Mouse (Mus musculus) olfactory bulb, adult 2 months (tissue): ENCODE measurements at regions not wholly inside any gene's neighbourhood (a gene's known extent, or its start where the extent isn't known, plus 50 kb on each side); places are given as distances from the start of the nearest gene placed in this dataset.

Experiments
- H3K27ac ChIP-seq: fragments of 200-500 bp; 2 replicates; pipeline ENCODE4 v1.5.1; 2012; ENCODE audit warnings: low read depth, low read length; ENCODE audit not compliant: insufficient read depth
- H3K4me1 ChIP-seq: fragments of 200-500 bp; 2 replicates; pipeline ENCODE4 v1.6.1; 2012; ENCODE audit warnings: low read length; ENCODE audit not compliant: control insufficient read depth, insufficient read depth
- H3K4me3 ChIP-seq: fragments of 200-500 bp; 2 replicates; pipeline ENCODE4 v1.5.1; 2012; ENCODE audit warnings: mild to moderate bottlenecking, low read depth, low read length, moderate library complexity; ENCODE audit not compliant: insufficient read depth
- CTCF ChIP-seq: fragments of 200-500 bp; IDR thresholded peaks from 2 replicates; pipeline ENCODE4 v1.5.1; 2012; ENCODE audit warnings: low read depth, mild to moderate bottlenecking, low read length, moderate library complexity; ENCODE audit not compliant: insufficient read depth
- POLR2A ChIP-seq: fragments of 200-500 bp; IDR thresholded peaks from 2 replicates; pipeline ENCODE4 v1.6.1; 2012; ENCODE audit warnings: mild to moderate bottlenecking, low read depth, low read length, moderate library complexity; ENCODE audit not compliant: insufficient read depth
- WGBS: fragments of 180-500 bp; shearing (Covaris S2); methylation state at CpG from one replicate; pipeline ENCODE4 v1.1.7; 2018; 5-methylcytosine and 5-hydroxymethylcytosine counted together

GRCm38 (mm10) chr16:77239176-77239790 lies 225.8 kb downstream of the Usp25 start:
- 61% methylated on average over 9 of the region's 9 CpGs for WGBS
- H3K4me1 ChIP-seq, result no peaks in the 10 kb centered on the region
- TF ChIP-seq POLR2A, result no peak
- no peak for TF ChIP-seq CTCF
- 0 out of 2 replicates have a peak overlapping the region, but pooled peaks have one; percentile 37 for H3K27ac ChIP-seq
- no peak overlapping the region for H3K4me3 ChIP-seq

DNA sequence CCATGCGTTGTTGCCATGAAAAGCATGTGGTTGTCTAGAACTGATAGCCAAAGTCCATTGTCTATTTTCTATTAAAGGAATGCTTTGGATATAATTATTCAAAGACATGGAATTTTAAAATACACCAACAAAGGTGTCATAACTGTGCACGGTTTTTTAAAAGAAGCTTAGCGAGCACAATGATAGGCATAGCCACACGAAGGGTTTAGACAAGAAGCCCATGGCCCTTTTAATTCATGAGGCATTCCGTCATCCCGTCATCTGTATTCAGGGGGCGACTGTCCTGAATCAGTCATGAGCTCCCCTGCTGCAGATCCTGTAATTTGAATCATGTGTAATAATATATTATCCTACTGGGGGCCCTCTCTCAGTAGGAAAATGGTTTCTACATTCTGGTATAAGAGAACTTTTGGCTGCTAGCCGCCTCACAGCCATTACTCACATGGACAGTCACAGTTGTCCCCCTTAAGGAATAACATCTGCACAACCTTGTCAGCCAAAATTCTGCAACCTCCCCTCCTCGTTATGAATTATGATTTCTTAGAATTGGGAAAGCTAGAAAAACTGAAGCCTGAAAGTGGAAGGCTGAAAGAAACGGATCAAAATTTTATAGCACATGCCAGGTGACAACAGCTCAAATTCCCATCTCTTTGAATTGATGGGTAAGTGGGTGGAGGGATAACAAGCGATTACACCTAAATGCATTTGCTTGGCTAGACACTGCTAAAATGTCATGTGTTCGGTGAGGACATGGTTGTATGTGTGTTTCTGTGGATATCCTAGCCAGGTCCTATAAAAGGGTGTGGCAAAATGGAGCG lies 225.1 kb downstream of the Usp25 start:
- no peak for TF ChIP-seq POLR2A
- TF ChIP-seq CTCF, result no peak
- Histone ChIP-seq H3K27ac (0 out of 2 replicates have a peak overlapping the region, but pooled peaks have one; percentile 37), H3K4me3 (no peak overlapping the region), H3K4me1 (no peaks in the 10 kb centered on the region)
- 68% methylated on average over 13 of the region's 13 CpGs for WGBS

DNA sequence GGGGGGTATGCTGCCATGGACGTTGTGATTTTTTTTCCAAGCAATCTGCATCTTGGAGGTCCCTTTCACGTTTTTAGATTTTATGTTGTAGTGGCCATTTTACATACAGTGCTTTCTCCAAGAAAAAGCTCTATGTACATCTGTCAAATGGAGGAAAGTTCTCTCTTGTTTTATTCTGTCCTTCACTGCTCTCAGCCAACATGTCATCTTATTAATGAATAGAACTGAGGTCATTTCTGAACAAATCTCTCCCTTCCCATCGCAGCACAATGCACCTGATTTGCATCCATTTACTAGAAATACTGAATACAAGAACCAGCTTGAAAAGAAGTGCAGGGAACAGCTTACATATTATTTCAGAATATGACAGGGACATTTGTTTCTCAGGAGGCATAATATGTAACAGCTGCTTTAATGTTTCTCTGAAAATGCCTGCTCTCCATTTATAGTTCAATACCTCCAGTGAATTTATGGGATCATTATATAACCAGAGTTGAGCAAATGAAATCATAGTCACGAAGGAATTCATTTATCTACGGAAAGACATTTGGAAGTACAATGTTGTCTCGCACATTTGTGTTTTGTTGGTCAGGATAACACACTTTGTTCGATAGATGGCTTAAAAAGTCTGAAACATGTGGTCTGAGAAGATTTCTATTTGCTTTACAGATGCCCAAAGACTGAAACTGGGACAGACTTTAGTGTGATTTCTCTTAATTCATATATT lies 224.3 kb downstream of the Usp25 start:
- no peak overlapping the region for H3K4me3 ChIP-seq
- TF ChIP-seq CTCF (no peak), POLR2A (no peak)
- 53% methylated on average over 7 of the region's 7 CpGs for WGBS
- H3K4me1 ChIP-seq, result no peaks in the 10 kb centered on the region
- no peak overlapping the region for H3K27ac ChIP-seq

DNA sequence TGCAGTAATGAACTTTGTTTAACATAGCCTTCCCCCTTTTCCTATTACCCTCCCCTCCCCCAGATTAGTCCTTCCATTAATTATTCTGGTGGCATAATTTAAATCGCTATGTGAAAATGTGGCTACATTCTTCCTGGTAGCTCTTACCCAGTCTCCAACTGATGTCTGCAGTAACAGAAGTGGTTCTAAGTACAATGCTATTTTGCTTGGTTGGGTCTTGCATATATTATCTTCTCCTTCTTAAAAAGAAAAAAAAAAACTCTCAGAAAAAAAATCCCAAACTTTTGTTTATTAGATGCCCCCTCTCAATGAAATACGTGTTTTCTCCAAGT lies 223.7 kb downstream of the Usp25 start:
- peak overlapping the region; percentile 45 for H3K4me3 ChIP-seq
- TF ChIP-seq CTCF (no peak), POLR2A (no peak)
- WGBS, result 12% methylated on average over 2 of the region's 2 CpGs

GRCm38 (mm10) chr16:77236509-77237271 lies 223.2 kb downstream of the Usp25 start:
- Histone ChIP-seq H3K4me1 (no peaks in the 10 kb centered on the region), H3K4me3 (peak overlapping the region; percentile 45), H3K27ac (peak overlapping the region; percentile 33; the same call in 1 of the 2 replicates)
- TF ChIP-seq POLR2A (no peak), CTCF (no peak)
- WGBS, result 4% methylated on average over 13 of the region's 13 CpGs

More for the DNA sequence above, 223.7 kb downstream of the Usp25 start:
- Histone ChIP-seq H3K27ac (peak overlapping the region; percentile 33; the same call in 1 of the 2 replicates), H3K4me1 (no peaks in the 10 kb centered on the region)

DNA sequence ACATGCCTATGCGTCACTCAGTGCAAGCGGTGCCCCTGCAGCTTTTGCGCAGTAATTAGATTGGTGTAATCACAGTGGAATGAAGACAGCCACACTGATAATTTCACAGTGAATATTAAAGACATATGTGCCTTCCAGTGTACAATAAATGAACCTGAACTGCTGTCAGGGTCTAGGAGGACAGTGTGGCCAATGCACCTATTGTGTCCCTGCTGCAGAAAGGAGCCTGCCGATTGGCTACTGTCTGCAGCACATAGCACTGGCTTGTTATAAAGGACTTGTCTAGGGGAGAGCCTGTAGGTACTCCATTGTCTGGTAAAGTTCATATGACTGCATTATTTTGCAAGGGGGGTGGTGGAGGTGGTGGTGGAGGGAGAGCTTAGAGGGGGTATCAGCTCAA lies 222.5 kb downstream of the Usp25 start:
- WGBS, result 23% methylated on average over 4 of the region's 4 CpGs
- TF ChIP-seq POLR2A (no peak), CTCF (no peak)
- Histone ChIP-seq H3K4me1 (no peaks in the 10 kb centered on the region), H3K27ac (no peak overlapping the region), H3K4me3 (no peak overlapping the region)

DNA sequence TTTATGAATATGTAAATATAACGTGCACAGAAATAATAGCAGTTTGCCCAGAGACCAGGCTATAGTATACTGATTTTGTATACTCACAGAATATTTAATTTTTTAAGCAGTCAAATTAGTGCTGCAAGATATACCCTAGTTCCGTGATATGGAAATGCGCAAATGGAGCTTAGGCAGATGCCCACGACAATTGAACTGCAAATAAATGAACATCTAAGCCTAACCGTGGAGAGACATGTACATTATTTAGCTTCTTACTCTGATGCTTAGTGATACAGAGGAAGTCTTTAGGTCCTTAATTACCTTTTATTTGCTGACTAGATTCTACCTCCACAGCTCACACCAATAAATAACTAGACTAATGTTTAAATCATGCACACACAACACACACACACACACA lies 221.9 kb downstream of the Usp25 start:
- TF ChIP-seq CTCF (no peak), POLR2A (no peak)
- Histone ChIP-seq H3K4me1 (no peaks in the 10 kb centered on the region), H3K27ac (no peak overlapping the region), H3K4me3 (no peak overlapping the region)
- 65% methylated on average over 5 of the region's 5 CpGs for WGBS
